Mouse (Mus musculus): Measurements from ENCODE around the gene Dner.

DNA sequence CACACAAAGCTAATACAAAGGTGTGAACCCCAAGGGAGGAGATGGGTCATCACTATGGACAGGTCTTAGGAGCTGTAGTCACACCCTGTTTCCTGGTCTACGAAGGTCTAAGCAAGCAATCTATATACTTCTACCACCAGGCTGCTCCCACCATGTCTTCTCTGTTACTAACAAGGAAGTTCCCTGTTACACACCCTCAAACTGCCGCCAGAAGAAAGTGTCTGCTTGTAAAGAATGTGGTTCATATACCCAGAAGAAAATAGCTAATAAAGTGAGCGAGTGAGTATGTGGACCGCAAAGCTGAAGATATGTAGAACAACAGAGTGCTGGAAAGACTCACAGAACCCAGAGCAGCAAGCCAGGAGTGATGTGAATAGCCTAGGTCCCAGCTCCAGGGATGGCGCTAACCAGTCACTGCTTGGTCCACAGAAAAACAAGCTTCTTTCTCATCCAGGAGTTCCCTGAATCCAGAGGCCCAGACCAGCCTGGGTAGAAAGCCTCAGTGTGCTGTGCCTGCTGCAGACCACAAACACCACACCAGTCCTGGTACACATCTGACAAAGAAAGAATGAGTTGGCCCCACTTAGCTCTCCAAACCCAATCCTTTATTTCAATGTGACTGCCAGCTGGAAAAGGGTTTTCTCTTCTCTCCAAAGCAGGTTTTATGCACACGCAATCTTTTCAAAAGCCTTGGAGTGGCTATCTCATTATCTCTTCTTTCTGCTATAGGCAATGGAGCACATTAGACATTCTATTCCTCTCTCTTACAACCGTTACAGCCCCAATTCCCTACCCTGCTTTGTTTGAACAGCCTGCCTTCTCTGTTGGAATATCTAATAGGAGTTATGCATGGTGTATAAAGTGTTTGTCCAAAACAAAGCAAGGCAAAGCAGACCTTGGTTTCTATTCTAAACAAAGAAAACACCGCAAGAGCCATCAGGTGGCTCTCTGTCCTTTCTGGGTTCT, 139.2 kb downstream of the Dner start:
- no peak for TF ChIP-seq GATA1 (IDR thresholded peaks at IDR 0.05; ENCODE audit: low read depth, low read length)
- no peak for TF ChIP-seq HCFC1 (IDR thresholded peaks at IDR 0.05; ENCODE audit: low read depth, low read length)

Measured in MEL (cell line).